Mouse (Mus musculus): ENCODE measurements around the gene Sowahd. TPM values are rescaled to one million over a fixed set of nuclear protein-coding genes. Genes with fewer than 3 reads are reported as not detected.

The Sowahd gene
- polyA plus RNA-seq (2014; fragmentation: Nextera tagmentation; extraction: Ambion mirVana) = 0.20 TPM in 1 of 2 replicates, not detected in the other

DNA sequence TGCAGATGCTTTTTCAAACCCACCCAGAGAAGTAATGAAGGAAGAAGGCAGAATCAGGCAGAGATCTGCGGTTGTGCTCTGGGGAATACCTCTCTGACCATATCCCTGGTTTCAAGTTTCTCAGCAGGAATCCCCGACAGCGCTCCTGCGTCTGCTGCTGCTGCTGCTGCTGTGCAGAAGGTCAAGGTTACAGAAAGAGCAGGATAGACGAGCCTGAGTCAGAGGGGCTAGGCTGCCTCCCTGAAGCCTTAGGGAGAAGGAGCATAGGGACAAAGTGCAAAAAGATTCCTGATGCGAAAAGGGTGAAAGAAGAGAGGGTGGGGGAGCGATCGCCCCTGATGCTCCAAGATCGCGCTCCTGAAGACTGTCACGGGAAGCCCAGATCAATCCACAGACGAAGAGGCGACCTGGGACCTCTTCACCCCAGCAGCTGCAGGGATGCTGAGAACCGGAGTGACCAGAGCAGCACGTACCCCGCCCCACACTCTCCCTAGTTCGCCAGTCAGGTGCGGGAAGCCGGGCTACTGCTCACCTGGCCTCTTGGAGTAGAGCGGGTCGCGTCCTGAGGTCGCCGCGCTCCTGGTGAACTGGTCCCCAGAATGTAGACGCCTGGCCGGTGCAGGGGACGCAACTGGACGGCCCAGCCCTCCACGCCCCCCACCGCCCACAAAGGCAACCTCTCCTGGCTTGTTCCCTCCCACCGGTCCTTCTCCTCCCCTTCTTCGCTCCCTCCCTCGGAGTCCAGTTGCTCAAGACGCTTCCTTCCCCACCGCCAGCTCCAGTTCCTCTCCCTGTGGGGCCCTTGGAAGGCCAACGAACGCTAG, at the start of gene Sowahd:
Sowahd (plus strand) TSS at position 780 of the 824 bp plus-strand sequence.
- Histone ChIP-seq H3K4me1 (ENCODE audit: control insufficient read depth in 2 of 2, insufficient read depth in 2 of 2, low read length in 2 of 2) (no peaks in the 10 kb centered on the region), H3K27me3 (ENCODE audit: control insufficient read depth, insufficient read depth, low read length) (peaks cover 33% of the 10 kb centered on the region), H3K9ac (ENCODE audit: low read length) (peak within 1 kb of the TSS; percentile 16; the same call in 1 of the 2 replicates), H3K27ac (replicated peaks in 1 of 2; ENCODE audit: control insufficient read depth in 1 of 2, insufficient read depth in 1 of 2, low read depth in 2 of 2, low read length in 2 of 2) (no peak within 1 kb of the TSS), H3K9me3 (ENCODE audit: control insufficient read depth, low read length) (no peaks in the 10 kb centered on the region), H3K36me3 (ENCODE audit: control insufficient read depth, insufficient read depth, low read length) (no peaks in the 10 kb centered on the region), H3K4me3 (ENCODE audit: control insufficient read depth in 1 of 2, insufficient read depth in 1 of 2, low read depth in 1 of 2, low read length in 2 of 2) (peak within 1 kb of the TSS; percentile 31 to 39), H3K4me2 (ENCODE audit: low read length) (peak within 1 kb of the TSS; percentile 69)
- WGBS = 18% methylated on average over 37 of the region's 38 CpGs
- no peak for ATAC-seq (ENCODE audit: insufficient number of reproducible peaks, insufficient read depth, low FRiP score, low read depth)

DNA sequence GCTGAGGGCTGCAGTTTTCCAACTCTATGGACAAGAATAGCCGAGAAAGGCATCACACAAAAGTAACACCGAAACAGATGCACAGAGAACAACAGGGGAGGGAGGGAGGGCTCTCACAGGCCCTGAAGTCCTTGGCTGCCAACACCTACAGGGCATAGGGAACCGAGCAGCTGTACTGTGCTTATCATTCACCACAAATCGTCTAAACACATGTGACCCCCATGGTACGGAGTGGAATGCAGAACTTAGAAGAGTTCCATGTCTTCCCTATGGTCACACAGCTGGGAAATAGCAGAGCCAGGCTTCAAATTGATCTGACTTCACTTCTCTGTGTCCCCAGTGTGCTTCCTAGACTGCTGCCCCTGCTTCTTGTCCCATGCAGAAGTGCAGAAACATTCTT, 34.8 kb upstream of the Sowahd start:
- ATAC-seq (ENCODE audit: insufficient number of reproducible peaks, insufficient read depth, low FRiP score, low read depth) = no peak
- Histone ChIP-seq H3K36me3 (ENCODE audit: control insufficient read depth, insufficient read depth, low read length) (no peaks in the 10 kb centered on the region), H3K9ac (ENCODE audit: low read length) (no peak overlapping the region), H3K27ac (replicated peaks in 1 of 2; ENCODE audit: control insufficient read depth in 1 of 2, insufficient read depth in 1 of 2, low read depth in 2 of 2, low read length in 2 of 2) (no peak overlapping the region), H3K4me1 (ENCODE audit: control insufficient read depth in 2 of 2, insufficient read depth in 2 of 2, low read length in 2 of 2) (no peaks in the 10 kb centered on the region), H3K4me3 (ENCODE audit: control insufficient read depth in 1 of 2, insufficient read depth in 1 of 2, low read depth in 1 of 2, low read length in 2 of 2) (no peak overlapping the region), H3K4me2 (ENCODE audit: low read length) (no peak overlapping the region), H3K27me3 (ENCODE audit: control insufficient read depth, insufficient read depth, low read length) (no peaks in the 10 kb centered on the region), H3K9me3 (ENCODE audit: control insufficient read depth, low read length) (no peaks in the 10 kb centered on the region)
- 44% methylated on average over 5 of the region's 5 CpGs for WGBS

DNA sequence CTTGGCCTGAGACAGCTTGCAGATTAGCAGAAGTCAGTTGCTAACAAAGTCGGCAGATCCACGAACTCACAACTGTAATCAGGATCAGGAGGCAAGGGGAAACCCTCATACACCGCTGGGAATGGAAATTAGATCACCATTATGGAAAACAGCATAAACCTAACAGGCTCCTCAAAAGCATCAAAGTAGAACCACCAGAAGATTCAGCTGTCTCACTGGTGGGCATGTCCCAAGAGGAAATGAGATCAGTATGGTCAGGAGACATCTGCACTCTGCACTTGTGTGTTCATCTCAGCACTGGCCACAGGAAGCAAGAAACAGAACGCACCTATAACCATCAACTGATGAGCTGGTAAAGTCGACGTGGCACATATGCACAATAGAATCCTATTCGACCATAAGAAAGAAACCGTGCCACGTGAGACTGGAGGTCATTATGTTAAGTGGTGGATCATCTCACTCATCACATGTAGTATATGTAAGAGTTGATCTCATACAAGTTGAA, 30.4 kb upstream of the Sowahd start:
- no peaks in the 10 kb centered on the region for H3K36me3 ChIP-seq (ENCODE audit: control insufficient read depth, insufficient read depth, low read length)
- WGBS = 85% methylated on average over 9 of the region's 9 CpGs
- ATAC-seq (ENCODE audit: insufficient number of reproducible peaks, insufficient read depth, low FRiP score, low read depth) = no peak

DNA sequence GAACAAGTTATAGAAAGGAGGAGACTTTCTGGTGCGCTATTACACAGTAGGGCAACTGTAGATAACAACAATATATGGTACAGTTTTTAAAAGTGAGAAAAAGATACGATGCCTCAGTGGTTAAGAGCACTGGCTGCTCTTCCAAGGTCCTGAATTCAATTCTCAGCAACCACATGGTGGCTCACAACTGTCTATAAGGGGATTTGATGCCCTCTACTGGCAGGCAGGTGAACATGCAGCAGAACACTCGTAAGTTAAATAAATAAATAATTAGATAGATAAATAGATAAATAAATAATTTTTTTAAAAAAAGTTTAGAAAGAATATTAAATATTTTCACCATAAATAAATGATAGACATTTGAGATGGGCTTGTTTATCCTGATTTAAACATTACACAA, 29.6 kb upstream of the Sowahd start:
- H3K36me3 ChIP-seq (ENCODE audit: control insufficient read depth, insufficient read depth, low read length) = no peaks in the 10 kb centered on the region
- 57% methylated on average over 3 of the region's 3 CpGs for WGBS

More for the DNA sequence above, 30.4 kb upstream of the Sowahd start:
- Histone ChIP-seq H3K9ac (ENCODE audit: low read length) (no peak overlapping the region), H3K4me2 (ENCODE audit: low read length) (no peak overlapping the region), H3K27me3 (ENCODE audit: control insufficient read depth, insufficient read depth, low read length) (no peaks in the 10 kb centered on the region), H3K4me1 (ENCODE audit: control insufficient read depth in 2 of 2, insufficient read depth in 2 of 2, low read length in 2 of 2) (no peaks in the 10 kb centered on the region), H3K9me3 (ENCODE audit: control insufficient read depth, low read length) (no peaks in the 10 kb centered on the region), H3K4me3 (ENCODE audit: control insufficient read depth in 1 of 2, insufficient read depth in 1 of 2, low read depth in 1 of 2, low read length in 2 of 2) (no peak overlapping the region), H3K27ac (replicated peaks in 1 of 2; ENCODE audit: control insufficient read depth in 1 of 2, insufficient read depth in 1 of 2, low read depth in 2 of 2, low read length in 2 of 2) (no peak overlapping the region)

DNA sequence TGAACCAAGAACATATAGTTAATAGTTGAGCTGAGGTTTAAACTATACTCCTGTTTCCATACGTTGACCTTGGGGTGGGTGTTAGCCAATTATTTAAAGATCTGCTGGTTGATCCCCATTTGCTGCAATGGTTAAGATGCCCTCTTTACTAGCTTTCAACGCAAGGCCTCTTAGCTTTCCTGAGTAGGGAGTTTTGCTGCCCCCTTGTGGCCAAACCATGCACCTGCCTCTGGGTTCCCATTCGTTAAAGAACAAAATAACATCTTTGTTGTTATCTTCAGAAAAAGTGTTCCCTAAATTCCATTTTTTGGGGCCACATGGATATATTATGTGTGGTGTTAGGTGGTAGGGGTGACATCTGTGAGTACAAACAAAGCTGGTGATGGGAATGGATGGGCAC, 26.0 kb upstream of the Sowahd start:
- H3K4me3 ChIP-seq (ENCODE audit: control insufficient read depth in 1 of 2, insufficient read depth in 1 of 2, low read depth in 1 of 2, low read length in 2 of 2) = no peak overlapping the region
- no peaks in the 10 kb centered on the region for H3K27me3 ChIP-seq (ENCODE audit: control insufficient read depth, insufficient read depth, low read length)
- no peaks in the 10 kb centered on the region for H3K36me3 ChIP-seq (ENCODE audit: control insufficient read depth, insufficient read depth, low read length)
- no peak overlapping the region for H3K9ac ChIP-seq (ENCODE audit: low read length)
- ATAC-seq (ENCODE audit: insufficient number of reproducible peaks, insufficient read depth, low FRiP score, low read depth) = no peak
- 16% methylated on average over 3 of the region's 3 CpGs for whole genome bisulfite sequencing
- H3K4me2 ChIP-seq (ENCODE audit: low read length) = no peak overlapping the region
- H3K27ac ChIP-seq (replicated peaks in 1 of 2; ENCODE audit: control insufficient read depth in 1 of 2, insufficient read depth in 1 of 2, low read depth in 2 of 2, low read length in 2 of 2) = no peak overlapping the region
- H3K4me1 ChIP-seq (ENCODE audit: control insufficient read depth in 2 of 2, insufficient read depth in 2 of 2, low read length in 2 of 2) = no peaks in the 10 kb centered on the region
- H3K9me3 ChIP-seq (ENCODE audit: control insufficient read depth, low read length) = no peaks in the 10 kb centered on the region

More for the DNA sequence above, 29.6 kb upstream of the Sowahd start:
- Histone ChIP-seq H3K27me3 (ENCODE audit: control insufficient read depth, insufficient read depth, low read length) (no peaks in the 10 kb centered on the region), H3K4me2 (ENCODE audit: low read length) (no peak overlapping the region), H3K27ac (replicated peaks in 1 of 2; ENCODE audit: control insufficient read depth in 1 of 2, insufficient read depth in 1 of 2, low read depth in 2 of 2, low read length in 2 of 2) (no peak overlapping the region), H3K4me3 (ENCODE audit: control insufficient read depth in 1 of 2, insufficient read depth in 1 of 2, low read depth in 1 of 2, low read length in 2 of 2) (no peak overlapping the region), H3K9ac (ENCODE audit: low read length) (no peak overlapping the region), H3K4me1 (ENCODE audit: control insufficient read depth in 2 of 2, insufficient read depth in 2 of 2, low read length in 2 of 2) (no peaks in the 10 kb centered on the region), H3K9me3 (ENCODE audit: control insufficient read depth, low read length) (no peaks in the 10 kb centered on the region)
- ATAC-seq (ENCODE audit: insufficient number of reproducible peaks, insufficient read depth, low FRiP score, low read depth) = no peak

DNA sequence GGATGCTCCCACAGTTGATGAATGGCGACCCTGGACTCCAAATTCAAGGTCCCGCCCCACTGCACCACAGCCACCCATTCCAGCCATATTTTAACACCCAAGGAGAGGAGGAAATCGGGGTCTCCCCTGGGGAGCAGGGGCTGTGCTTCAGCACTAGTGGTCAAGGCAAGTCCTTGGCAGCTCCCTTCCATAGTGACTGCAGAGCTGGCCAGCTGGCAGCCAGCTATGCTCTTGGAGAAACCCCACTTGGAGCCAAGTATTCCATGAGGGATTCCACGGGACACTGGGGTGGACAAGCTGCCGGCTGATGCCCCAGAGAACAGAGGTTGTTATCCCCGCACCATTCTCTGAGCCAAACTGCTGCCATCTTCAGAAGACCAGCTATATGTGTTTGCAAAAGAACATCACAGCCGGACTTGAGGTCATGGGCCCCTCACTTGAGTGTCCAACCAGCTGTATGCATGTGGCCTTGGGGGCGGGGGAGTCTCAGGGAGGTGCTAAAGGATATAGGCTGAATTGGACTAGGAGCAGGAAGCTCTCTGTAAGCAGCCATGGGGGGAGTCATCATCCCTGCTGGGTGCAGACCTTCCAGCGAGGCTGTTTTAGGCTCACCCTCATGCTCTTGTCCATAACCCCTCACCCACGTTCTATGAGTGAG, 24.9 kb upstream of the Sowahd start:
- Histone ChIP-seq H3K27me3 (ENCODE audit: control insufficient read depth, insufficient read depth, low read length) (no peaks in the 10 kb centered on the region), H3K9me3 (ENCODE audit: control insufficient read depth, low read length) (no peaks in the 10 kb centered on the region), H3K4me2 (ENCODE audit: low read length) (no peak overlapping the region), H3K4me3 (ENCODE audit: control insufficient read depth in 1 of 2, insufficient read depth in 1 of 2, low read depth in 1 of 2, low read length in 2 of 2) (no peak overlapping the region), H3K9ac (ENCODE audit: low read length) (no peak overlapping the region), H3K36me3 (ENCODE audit: control insufficient read depth, insufficient read depth, low read length) (no peaks in the 10 kb centered on the region), H3K4me1 (ENCODE audit: control insufficient read depth in 2 of 2, insufficient read depth in 2 of 2, low read length in 2 of 2) (no peaks in the 10 kb centered on the region), H3K27ac (replicated peaks in 1 of 2; ENCODE audit: control insufficient read depth in 1 of 2, insufficient read depth in 1 of 2, low read depth in 2 of 2, low read length in 2 of 2) (no peak overlapping the region)
- no peak for ATAC-seq (ENCODE audit: insufficient number of reproducible peaks, insufficient read depth, low FRiP score, low read depth)
- 64% methylated on average over 10 of the region's 10 CpGs for WGBS

DNA sequence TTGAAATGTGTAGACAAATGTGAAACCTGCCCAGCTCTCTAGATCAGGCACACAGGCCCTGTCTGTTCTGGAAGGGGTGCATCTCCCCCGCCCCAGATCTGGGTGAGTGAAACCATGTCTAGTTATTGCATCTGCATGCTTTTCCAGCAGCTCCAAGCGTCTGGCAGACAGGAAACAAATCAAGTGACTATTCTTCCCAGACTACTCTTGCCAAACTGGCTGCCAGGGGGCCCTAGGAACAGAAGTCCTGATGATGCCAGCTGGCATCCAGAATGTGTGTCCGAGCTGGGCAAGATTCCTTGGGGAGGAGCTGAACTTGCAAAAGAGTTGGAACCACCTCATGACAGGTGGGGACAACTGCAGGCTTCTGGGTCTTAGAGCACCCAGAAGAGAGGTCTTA, 20.3 kb upstream of the Sowahd start:
- Histone ChIP-seq H3K27ac (replicated peaks in 1 of 2; ENCODE audit: control insufficient read depth in 1 of 2, insufficient read depth in 1 of 2, low read depth in 2 of 2, low read length in 2 of 2) (no peak overlapping the region), H3K9me3 (ENCODE audit: control insufficient read depth, low read length) (no peaks in the 10 kb centered on the region), H3K36me3 (ENCODE audit: control insufficient read depth, insufficient read depth, low read length) (no peaks in the 10 kb centered on the region), H3K9ac (ENCODE audit: low read length) (no peak overlapping the region), H3K4me1 (ENCODE audit: control insufficient read depth in 2 of 2, insufficient read depth in 2 of 2, low read length in 2 of 2) (no peaks in the 10 kb centered on the region), H3K4me3 (ENCODE audit: control insufficient read depth in 1 of 2, insufficient read depth in 1 of 2, low read depth in 1 of 2, low read length in 2 of 2) (no peak overlapping the region), H3K4me2 (ENCODE audit: low read length) (no peak overlapping the region), H3K27me3 (ENCODE audit: control insufficient read depth, insufficient read depth, low read length) (no peaks in the 10 kb centered on the region)
- ATAC-seq (ENCODE audit: insufficient number of reproducible peaks, insufficient read depth, low FRiP score, low read depth) = no peak
- 45% methylated on average over 3 of the region's 3 CpGs for WGBS

Data from heart, embryonic 14.5 days (tissue).